Mouse (Mus musculus) pancreas, adult 10 weeks (tissue): ENCODE data around the gene Golga3. TPM values are rescaled to one million over a fixed set of nuclear protein-coding genes. Genes with fewer than 3 reads are reported as not detected.

ENCODE experiments used
- polyA plus RNA-seq: library from polyadenylated mRNA; stranded (reverse); fragments of 350-450 nt; fragmentation: Illumina TruSeq; extraction: RNeasy Lipid Tissue Mini Kit (QIAGEN cat#74804); gene quantifications from one replicate; pipeline ENCODE4 v1.2.3, GENCODE M21; 2015; ENCODE audit warnings: low read depth, low replicate concordance; ENCODE audit not compliant: insufficient read depth

Golga3 gene
- 6.2 TPM for polyA plus RNA-seq

DNA sequence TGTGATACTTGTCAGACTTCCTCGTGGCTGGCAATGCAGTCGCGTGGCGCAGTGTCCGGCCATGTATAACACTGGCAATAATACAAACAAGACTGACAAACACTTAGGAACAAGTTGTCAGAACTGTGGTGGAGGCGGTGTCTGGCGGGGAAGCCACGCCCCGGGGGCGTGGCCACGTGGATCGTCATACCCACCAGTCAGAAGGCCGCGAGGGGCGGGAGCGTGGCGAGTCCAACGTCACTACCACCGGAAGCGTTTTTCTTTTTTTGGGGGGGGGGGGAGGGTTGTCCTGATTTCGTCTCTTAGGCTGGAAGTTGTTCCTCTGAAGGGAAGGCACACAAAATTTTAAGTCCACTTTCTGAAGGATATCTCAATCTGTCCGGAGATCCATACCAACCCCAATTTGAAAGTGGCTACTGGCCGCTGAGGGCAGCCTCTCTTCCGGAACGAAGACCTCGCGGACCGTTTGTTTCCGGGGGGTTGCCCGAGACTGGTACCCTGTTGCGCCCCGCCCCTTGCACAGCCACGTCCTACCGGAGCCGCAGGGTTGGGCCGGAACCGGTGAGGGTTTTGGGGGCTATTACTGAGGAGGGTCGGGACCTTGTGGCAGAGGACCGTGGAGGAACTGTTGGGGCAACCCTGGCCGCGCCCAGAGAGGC is at the start of gene Golga3:
Golga3 (plus strand) TSS at position 340 of the 659 bp plus-strand sequence.

GRCm38 (mm10) chr5:110135293-110136086 is 41.0 kb upstream of the Golga3 start, which contains the start of gene Chfr:
TSS of gene Chfr (plus strand) at chr5:110135842.

DNA sequence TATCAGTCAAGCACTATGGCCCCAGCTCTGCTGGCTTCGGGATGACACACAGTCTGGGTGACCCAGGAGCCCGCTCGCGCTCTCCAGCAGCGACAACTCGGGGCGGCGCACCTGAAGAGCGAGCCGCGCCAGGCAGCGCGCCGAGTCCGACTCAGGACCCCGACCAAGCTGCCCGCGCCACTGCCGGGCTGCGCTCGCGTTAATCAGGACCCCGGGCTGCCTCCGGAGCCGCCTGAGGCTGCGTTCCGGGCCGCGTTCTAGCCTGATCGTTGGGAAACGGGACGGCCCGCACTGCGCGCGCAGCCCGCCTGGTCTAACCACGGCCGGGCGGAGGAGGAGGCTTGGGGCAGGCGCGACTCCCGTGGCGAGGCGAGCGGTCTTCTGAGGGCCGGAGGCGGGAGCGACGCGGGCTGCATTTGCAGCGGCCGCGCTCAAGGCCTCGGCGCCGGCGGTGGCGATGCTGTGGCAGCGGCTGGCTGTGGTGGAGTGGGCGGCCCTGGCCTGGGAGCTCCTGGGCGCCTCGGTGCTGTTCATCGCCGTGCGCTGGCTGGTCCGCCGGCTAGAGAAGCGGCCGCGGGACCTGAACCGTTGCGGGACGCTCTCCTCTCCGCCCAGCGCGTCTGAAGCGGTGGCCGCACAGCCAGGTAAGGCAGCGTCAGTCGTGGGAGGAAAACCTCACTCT is 54.4 kb downstream of the Golga3 start, which contains the start of gene Ankle2:
Ankle2 (plus strand) TSS at position 225 of the 682 bp plus-strand sequence.

GRCm38 (mm10) chr5:110269141-110270101 is 92.9 kb downstream of the Golga3 start, which contains the start of gene Pgam5:
TSS of gene Pgam5 (minus strand) at chr5:110269913.

Other genes with a start within 250 kb of the Golga3 start
- 12.5 TPM for gene Zfp932, start 180.2 kb upstream of the Golga3 start, polyA plus RNA-seq
- gene Gm17655, start 104.2 kb upstream of the Golga3 start, polyA plus RNA-seq = not detected
- 0.39 TPM for gene Gm35315, start 82.3 kb upstream of the Golga3 start, polyA plus RNA-seq
- not detected for gene Plcxd1, start 76.7 kb upstream of the Golga3 start, polyA plus RNA-seq
- 8.6 TPM for gene Gtpbp6, start 68.5 kb upstream of the Golga3 start, polyA plus RNA-seq
- 0.66 TPM for gene Zfp605, start 66.6 kb upstream of the Golga3 start, polyA plus RNA-seq
- gene Chfr, start 40.9 kb upstream of the Golga3 start, polyA plus RNA-seq = 8.3 TPM
- 3.5 TPM for gene Ankle2, start 54.3 kb downstream of the Golga3 start, polyA plus RNA-seq
- gene Pgam5, start 93.2 kb downstream of the Golga3 start, polyA plus RNA-seq = 6.3 TPM
- gene Pxmp2, start 109.5 kb downstream of the Golga3 start, polyA plus RNA-seq = 1.5 TPM
- 0.18 TPM for gene Pole, start 109.6 kb downstream of the Golga3 start, polyA plus RNA-seq
- not detected for gene P2rx2, start 166.5 kb downstream of the Golga3 start, polyA plus RNA-seq
- not detected for gene Lrcol1, start 168.0 kb downstream of the Golga3 start, polyA plus RNA-seq